Comparison of ENCODE assay signal across 23 mouse cellular contexts in genomic region chr12:54178323-54178722, GRCm38 (mm10).
"Had no signal": no experiment of that assay in that cellular context is flagged by ENCODE, and none has a peak within 500 bp of the region (broad histone marks: within the 10 kb centered on the region; RNA-seq: fewer than 3 reads in every experiment).

No protein-coding gene starts in this region.

- H3K4me1 ChIP-seq: hindbrain, embryonic 13.5 days; intestine, embryonic 15.5 days had no signal

- DNase-seq: gastrocnemius, adult 2 months; gastrocnemius, postnatal 10 days; gastrocnemius, postnatal 25 days; heart, adult 11 months; heart, adult 2 months; heart, postnatal 14 days; heart, postnatal 36 days; kidney, adult 18-20 months; kidney, adult 8-10 months; kidney, postnatal 10 days; kidney, postnatal 4 days; liver had no signal

- H3K36me3 ChIP-seq: limb, embryonic 10.5 days; limb, embryonic 12.5 days had no signal

- ATAC-seq: hindbrain, embryonic 16.5 days; inflammation-experienced regulatory T-cells, adult 6 months; intestine, embryonic 15.5 days; intestine, postnatal 0 days had no signal

- H3K4me3 ChIP-seq: gastrocnemius, adult 2 months; heart, adult 2 months; heart, embryonic 13.5 days; heart, embryonic 15.5 days; hindbrain, embryonic 13.5 days; intestine, embryonic 15.5 days; layer of hippocampus, adult 2 months; left cerebral cortex, adult 2 months; limb, embryonic 10.5 days; limb, embryonic 12.5 days had no signal

- H3K27me3 ChIP-seq: heart, embryonic 13.5 days; heart, embryonic 15.5 days; hindbrain, embryonic 13.5 days; intestine, embryonic 15.5 days; limb, embryonic 12.5 days had no signal

- H3K27ac ChIP-seq: gastrocnemius, adult 2 months; heart, adult 2 months; heart, embryonic 13.5 days; heart, embryonic 15.5 days; hindbrain, embryonic 13.5 days; intestine, embryonic 15.5 days; layer of hippocampus, adult 2 months; left cerebral cortex, adult 2 months; limb, embryonic 10.5 days; limb, embryonic 12.5 days had no signal
